Mouse (Mus musculus) brain, embryonic 14.5 days (tissue): Measurements from ENCODE around the gene Chuk.

Source experiments
- CTCF ChIP-seq: fragments of 200-500 bp; IDR thresholded peaks from 2 replicates; pipeline ENCODE4 v1.5.1; 2012; ENCODE audit warnings: inconsistent platforms, mild to moderate bottlenecking, moderate library complexity, borderline replicate concordance; ENCODE audit not compliant: insufficient read depth, insufficient read length; ENCODE audit errors: extremely low read depth
- POLR2A ChIP-seq: fragments of 200-500 bp; IDR thresholded peaks from 2 replicates; pipeline ENCODE4 v1.6.1; 2012; ENCODE audit warnings: mild to moderate bottlenecking, inconsistent platforms, borderline replicate concordance; ENCODE audit not compliant: poor library complexity, insufficient read depth, insufficient read length, severe bottlenecking; ENCODE audit errors: extremely low read depth

DNA sequence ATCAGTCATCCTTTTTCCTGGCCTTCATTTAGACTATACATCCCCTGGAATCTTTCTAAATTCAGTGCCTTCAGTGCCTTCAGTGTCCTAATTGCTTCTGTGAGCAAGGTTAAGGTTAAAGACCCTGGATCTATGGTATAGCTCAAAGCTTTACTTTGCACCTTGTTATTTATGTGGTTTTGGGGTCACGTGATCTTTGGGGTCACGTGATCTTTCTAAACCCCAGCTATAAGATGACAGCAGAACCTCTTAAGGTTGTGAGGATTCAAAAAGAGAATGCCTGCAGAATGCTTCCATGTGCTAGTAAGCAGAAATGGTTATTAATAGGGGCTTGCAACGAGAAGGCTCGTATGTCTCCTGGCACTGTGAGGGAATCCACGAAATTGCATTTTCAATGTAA, 73.9 kb downstream of the Chuk start:
- TF ChIP-seq CTCF (no peak), POLR2A (no peak)
